Mouse (Mus musculus): ENCODE results near the gene Setd2. TPM values are rescaled to one million over a fixed set of nuclear protein-coding genes. Genes with fewer than 3 reads are reported as not detected.
A peak's percentile ranks its signal among the peaks of the same experiment; 100 is the strongest.

Setd2 gene
- total RNA-seq, 1 experiment: 78.9 TPM

GRCm38 (mm10) chr9:110529002-110529737 is 3.2 kb upstream of the Setd2 start:
- H3K4me3 ChIP-seq (ENCODE audit: insufficient read depth in 1 of 2, low read depth in 1 of 2, low read length in 2 of 2, poor library complexity in 1 of 2, severe bottlenecking in 1 of 2): peak overlapping the region; percentile 89 to 93
- DNase-seq (ENCODE audit: low read depth, low spot score): peak; percentile 88
- TF ChIP-seq MAFK (IDR thresholded peaks at IDR 0.05; ENCODE audit: insufficient read depth, low read depth, low read length) (no peak), HCFC1 (IDR thresholded peaks at IDR 0.05; ENCODE audit: borderline replicate concordance, insufficient read depth, low read length) (no peak), ZC3H11A (IDR thresholded peaks at IDR 0.05; ENCODE audit: borderline replicate concordance, low read depth, low read length) (no peak), ZNF384 (IDR thresholded peaks at IDR 0.05; ENCODE audit: low read depth, low read length) (peak; percentile 72), CHD2 (IDR thresholded peaks at IDR 0.05; ENCODE audit: low read depth, low read length) (no peak)
- in situ Hi-C loops (cut with MboI; ENCODE audit: low sequenced_read_pairs in 2 of 2, unreplicated experiment in 2 of 2): no loop called here
- H3K4me1 ChIP-seq (ENCODE audit: control insufficient read depth in 2 of 2, insufficient read depth in 2 of 2, low read length in 2 of 2, poor library complexity in 1 of 2): peaks cover 5 to 6% of the 10 kb centered on the region in 2 experiments; a peak in 3 of 4 replicates
- no peaks in the 10 kb centered on the region for H3K36me3 ChIP-seq (ENCODE audit: control insufficient read depth, insufficient read depth, low read length, poor library complexity, severe bottlenecking)
- no peaks in the 10 kb centered on the region for H3K9me3 ChIP-seq (ENCODE audit: control insufficient read depth, insufficient read depth, low read depth, low read length)
- no peak overlapping the region for H3K27ac ChIP-seq (ENCODE audit: insufficient read depth, low read depth, low read length, poor library complexity, severe bottlenecking)
- H3K9ac ChIP-seq (ENCODE audit: insufficient read depth, low read depth, low read length, poor library complexity, severe bottlenecking): peak overlapping the region; percentile 83

GRCm38 (mm10) chr9:110530650-110531049 is 1.7 kb upstream of the Setd2 start:
- in situ Hi-C loops (cut with MboI; ENCODE audit: low sequenced_read_pairs in 2 of 2, unreplicated experiment in 2 of 2): no loop called here
- H3K27ac ChIP-seq (ENCODE audit: insufficient read depth, low read depth, low read length, poor library complexity, severe bottlenecking): no peak overlapping the region
- H3K4me3 ChIP-seq (ENCODE audit: insufficient read depth in 1 of 2, low read depth in 1 of 2, low read length in 2 of 2, poor library complexity in 1 of 2, severe bottlenecking in 1 of 2): no peak overlapping the region; a peak in 1 of 4 replicates
- H3K36me3 ChIP-seq (ENCODE audit: control insufficient read depth, insufficient read depth, low read length, poor library complexity, severe bottlenecking): no peaks in the 10 kb centered on the region
- no peak for TF ChIP-seq HCFC1 (IDR thresholded peaks at IDR 0.05; ENCODE audit: borderline replicate concordance, insufficient read depth, low read length)
- no peak for TF ChIP-seq MAFK (IDR thresholded peaks at IDR 0.05; ENCODE audit: insufficient read depth, low read depth, low read length)
- no peak for TF ChIP-seq ZNF384 (IDR thresholded peaks at IDR 0.05; ENCODE audit: low read depth, low read length)
- no peak for TF ChIP-seq CHD2 (IDR thresholded peaks at IDR 0.05; ENCODE audit: low read depth, low read length)
- TF ChIP-seq ZC3H11A (IDR thresholded peaks at IDR 0.05; ENCODE audit: borderline replicate concordance, low read depth, low read length): no peak
- DNase-seq (ENCODE audit: low read depth, low spot score): no peak
- peaks cover 5 to 9% of the 10 kb centered on the region in 2 experiments; a peak in 3 of 4 replicates for H3K4me1 ChIP-seq (ENCODE audit: control insufficient read depth in 2 of 2, insufficient read depth in 2 of 2, low read length in 2 of 2, poor library complexity in 1 of 2)
- H3K9ac ChIP-seq (ENCODE audit: insufficient read depth, low read depth, low read length, poor library complexity, severe bottlenecking): no peak overlapping the region
- no peaks in the 10 kb centered on the region for H3K9me3 ChIP-seq (ENCODE audit: control insufficient read depth, insufficient read depth, low read depth, low read length)

GRCm38 (mm10) chr9:110531151-110531791 is 1.1 kb upstream of the Setd2 start:
- H3K36me3 ChIP-seq (ENCODE audit: control insufficient read depth, insufficient read depth, low read length, poor library complexity, severe bottlenecking): no peaks in the 10 kb centered on the region
- no peak for DNase-seq (ENCODE audit: low read depth, low spot score)
- in situ Hi-C loops (cut with MboI; ENCODE audit: low sequenced_read_pairs in 2 of 2, unreplicated experiment in 2 of 2): no loop called here
- no peak overlapping the region; the same call in 1 of the 2 replicates for H3K9ac ChIP-seq (ENCODE audit: insufficient read depth, low read depth, low read length, poor library complexity, severe bottlenecking)
- TF ChIP-seq MAFK (IDR thresholded peaks at IDR 0.05; ENCODE audit: insufficient read depth, low read depth, low read length) (no peak), ZC3H11A (IDR thresholded peaks at IDR 0.05; ENCODE audit: borderline replicate concordance, low read depth, low read length) (no peak), ZNF384 (IDR thresholded peaks at IDR 0.05; ENCODE audit: low read depth, low read length) (no peak), CHD2 (IDR thresholded peaks at IDR 0.05; ENCODE audit: low read depth, low read length) (no peak)
- peak overlapping the region; percentile 94; a peak in 3 of 4 replicates for H3K4me3 ChIP-seq (ENCODE audit: insufficient read depth in 1 of 2, low read depth in 1 of 2, low read length in 2 of 2, poor library complexity in 1 of 2, severe bottlenecking in 1 of 2)
- no peaks in the 10 kb centered on the region for H3K9me3 ChIP-seq (ENCODE audit: control insufficient read depth, insufficient read depth, low read depth, low read length)
- H3K27ac ChIP-seq (ENCODE audit: insufficient read depth, low read depth, low read length, poor library complexity, severe bottlenecking): no peak overlapping the region
- peaks cover 5 to 9% of the 10 kb centered on the region in 2 experiments; a peak in 3 of 4 replicates for H3K4me1 ChIP-seq (ENCODE audit: control insufficient read depth in 2 of 2, insufficient read depth in 2 of 2, low read length in 2 of 2, poor library complexity in 1 of 2)

- Histone ChIP-seq H3K27ac (ENCODE audit: insufficient read depth, low read depth, low read length, poor library complexity, severe bottlenecking) (peak overlapping the region; percentile 62), H3K36me3 (ENCODE audit: control insufficient read depth, insufficient read depth, low read length, poor library complexity, severe bottlenecking) (no peaks in the 10 kb centered on the region), H3K4me3 (ENCODE audit: insufficient read depth in 1 of 2, low read depth in 1 of 2, low read length in 2 of 2, poor library complexity in 1 of 2, severe bottlenecking in 1 of 2) (peak overlapping the region; percentile 94), H3K4me1 (ENCODE audit: control insufficient read depth in 2 of 2, insufficient read depth in 2 of 2, low read length in 2 of 2, poor library complexity in 1 of 2) (peaks cover 5 to 9% of the 10 kb centered on the region in 2 experiments; a peak in 3 of 4 replicates), H3K9me3 (ENCODE audit: control insufficient read depth, insufficient read depth, low read depth, low read length) (no peaks in the 10 kb centered on the region), H3K9ac (ENCODE audit: insufficient read depth, low read depth, low read length, poor library complexity, severe bottlenecking) (peak overlapping the region; percentile 86)
- TF ChIP-seq MAFK (IDR thresholded peaks at IDR 0.05; ENCODE audit: insufficient read depth, low read depth, low read length): no peak
- TF ChIP-seq CHD2 (IDR thresholded peaks at IDR 0.05; ENCODE audit: low read depth, low read length): no peak
- TF ChIP-seq ZC3H11A (IDR thresholded peaks at IDR 0.05; ENCODE audit: borderline replicate concordance, low read depth, low read length): no peak
- no peak for TF ChIP-seq HCFC1 (IDR thresholded peaks at IDR 0.05; ENCODE audit: borderline replicate concordance, insufficient read depth, low read length)
- no peak for TF ChIP-seq ZNF384 (IDR thresholded peaks at IDR 0.05; ENCODE audit: low read depth, low read length)
- in situ Hi-C loops (cut with MboI; ENCODE audit: low sequenced_read_pairs in 2 of 2, unreplicated experiment in 2 of 2): no loop called here
- peak; percentile 85 for DNase-seq (ENCODE audit: low read depth, low spot score)
These were observed 395 bp upstream of the Setd2 start for GRCm38 (mm10) chr9:110531914-110532489.
